Mouse (Mus musculus) ES-Bruce4 (cell line): ENCODE measurements around the gene Bcl9l. TPM values are rescaled to one million over a fixed set of nuclear protein-coding genes. Genes with fewer than 3 reads are reported as not detected.

ENCODE experiments used
- H3K27ac ChIP-seq: 2 replicates; pipeline ENCODE4 v1.5.1; 2012; ENCODE audit warnings: low read length, inconsistent platforms; ENCODE audit not compliant: insufficient read depth
- H3K27me3 ChIP-seq: 2 replicates; pipeline ENCODE4 v1.6.1; 2012; ENCODE audit warnings: mild to moderate bottlenecking, low read length, inconsistent platforms; ENCODE audit not compliant: control insufficient read depth, poor library complexity, insufficient read depth, severe bottlenecking
- H3K36me3 ChIP-seq: 2 replicates; pipeline ENCODE4 v1.6.1; 2012; ENCODE audit warnings: inconsistent platforms, mild to moderate bottlenecking, low read length, moderate library complexity; ENCODE audit not compliant: control insufficient read depth, poor library complexity, insufficient read depth, severe bottlenecking
- H3K4me1 ChIP-seq: one replicate; pipeline ENCODE4 v1.8.1; 2011; ENCODE audit warnings: low read length; ENCODE audit not compliant: control insufficient read depth, insufficient read depth
- H3K4me3 ChIP-seq: 2 replicates; pipeline ENCODE4 v1.5.1; 2011; ENCODE audit warnings: low read depth, mild to moderate bottlenecking, low read length
- H3K9ac ChIP-seq: 2 replicates; pipeline ENCODE4 v1.6.1; 2012; ENCODE audit warnings: low read depth, mild to moderate bottlenecking, inconsistent platforms; ENCODE audit not compliant: poor library complexity, severe bottlenecking
- H3K9me3 ChIP-seq: replicated peaks from 2 replicates; pipeline ENCODE4 v1.6.1; 2012; ENCODE audit warnings: mild to moderate bottlenecking, low read length, inconsistent platforms; ENCODE audit not compliant: control insufficient read depth, poor library complexity, insufficient read depth, severe bottlenecking
- CTCF ChIP-seq: IDR thresholded peaks from one replicate; pipeline ENCODE4 v1.8.1; 2011; ENCODE audit warnings: low read depth, low read length
- EP300 ChIP-seq: IDR thresholded peaks from 2 replicates; pipeline ENCODE4 v1.6.1; 2011; ENCODE audit warnings: low read depth, low read length; ENCODE audit not compliant: insufficient read depth
- POLR2A ChIP-seq: IDR thresholded peaks from one replicate; pipeline ENCODE4 v1.8.1; 2011; ENCODE audit warnings: low read length; ENCODE audit not compliant: insufficient read depth
- polyA plus RNA-seq: library from polyadenylated mRNA; stranded (reverse); fragments of >200 nt; gene quantifications from 2 replicates; pipeline ENCODE4 v1.2.4, GENCODE M21; 2011; ENCODE audit warnings: low read depth; ENCODE audit not compliant: missing spikeins, insufficient read depth, insufficient read length

Bcl9l gene
- polyA plus RNA-seq, 1 experiment, result 22.6 TPM

GRCm38 (mm10) chr9:44508721-44509486 lies 26.3 kb downstream of the Bcl9l start:
- H3K27ac ChIP-seq, result no peak overlapping the region

DNA sequence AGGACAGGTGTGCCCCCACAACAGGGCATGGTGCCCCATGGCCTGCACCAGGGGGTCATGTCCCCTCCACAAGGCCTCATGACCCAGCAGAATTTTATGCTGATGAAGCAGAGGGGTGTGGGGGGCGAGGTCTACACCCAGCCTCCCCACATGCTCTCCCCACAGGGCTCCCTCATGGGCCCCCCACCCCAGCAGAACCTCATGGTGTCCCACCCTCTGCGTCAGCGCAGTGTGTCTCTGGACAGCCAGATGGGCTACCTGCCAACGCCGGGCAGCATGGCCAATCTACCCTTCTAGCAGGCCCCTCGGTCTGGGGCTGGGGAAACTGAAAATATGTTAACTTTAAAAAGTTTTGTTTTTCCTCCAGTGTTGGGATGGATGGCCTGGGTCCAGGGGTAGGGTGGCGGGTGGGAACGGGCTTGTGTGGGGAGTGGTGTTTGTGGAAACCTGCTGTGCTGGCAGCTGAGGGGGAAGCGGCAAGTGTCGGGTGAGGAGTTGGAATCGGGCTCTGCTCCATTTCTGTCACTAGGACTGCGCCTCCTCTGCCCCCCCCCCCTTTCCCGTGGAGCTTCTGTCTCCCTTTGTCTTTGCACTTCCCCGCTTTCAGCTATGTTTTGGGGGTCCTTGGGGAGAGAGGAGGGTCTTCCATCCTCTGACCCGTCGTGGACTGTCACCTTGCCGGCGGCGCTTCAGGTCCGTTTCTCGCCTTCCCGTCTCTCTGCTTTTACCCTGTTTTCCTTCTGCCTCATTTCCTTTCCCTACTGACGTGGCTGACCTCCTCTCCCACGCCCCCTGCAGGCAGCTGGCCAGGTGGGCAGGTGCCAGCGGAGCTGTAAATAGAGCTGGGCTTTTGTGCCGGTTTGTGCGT lies 27.1 kb downstream of the Bcl9l start:
- H3K4me1 ChIP-seq, result no peaks in the 10 kb centered on the region
- H3K27me3 ChIP-seq, result no peaks in the 10 kb centered on the region
- no peak overlapping the region for H3K27ac ChIP-seq
- no peaks in the 10 kb centered on the region for H3K9me3 ChIP-seq
- H3K36me3 ChIP-seq, result no peaks in the 10 kb centered on the region
- peak overlapping the region; percentile 56 for H3K9ac ChIP-seq
- TF ChIP-seq POLR2A (no peak), EP300 (0 out of 2 replicates have a peak, but pooled peaks have one; percentile 38), CTCF (peak; percentile 92)
- peak overlapping the region; percentile 35 for H3K4me3 ChIP-seq

More at GRCm38 (mm10) chr9:44508721-44509486, 26.3 kb downstream of the Bcl9l start:
- Histone ChIP-seq H3K27me3 (no peaks in the 10 kb centered on the region), H3K4me1 (no peaks in the 10 kb centered on the region), H3K36me3 (no peaks in the 10 kb centered on the region), H3K9ac (no peak overlapping the region), H3K9me3 (no peaks in the 10 kb centered on the region), H3K4me3 (no peak overlapping the region)
- TF ChIP-seq POLR2A (no peak), CTCF (no peak), EP300 (no peak)

GRCm38 (mm10) chr9:44510355-44510871 lies 27.8 kb downstream of the Bcl9l start:
- no peak overlapping the region for H3K27ac ChIP-seq
- H3K36me3 ChIP-seq, result no peaks in the 10 kb centered on the region
- H3K27me3 ChIP-seq, result no peaks in the 10 kb centered on the region
- H3K9ac ChIP-seq, result peak overlapping the region; percentile 56; the same call in 1 of the 2 replicates
- peaks cover under 1% of the 10 kb centered on the region for H3K4me1 ChIP-seq
- H3K9me3 ChIP-seq, result no peaks in the 10 kb centered on the region
- no peak overlapping the region for H3K4me3 ChIP-seq
- TF ChIP-seq POLR2A (no peak), CTCF (no peak), EP300 (no peak)

GRCm38 (mm10) chr9:44510872-44511601 lies 28.4 kb downstream of the Bcl9l start:
- no peaks in the 10 kb centered on the region for H3K36me3 ChIP-seq
- H3K4me3 ChIP-seq, result no peak overlapping the region
- H3K9ac ChIP-seq, result no peak overlapping the region
- H3K27ac ChIP-seq, result no peak overlapping the region
- TF ChIP-seq EP300 (no peak), CTCF (no peak), POLR2A (no peak)
- H3K4me1 ChIP-seq, result peaks cover 3% of the 10 kb centered on the region
- no peaks in the 10 kb centered on the region for H3K9me3 ChIP-seq
- H3K27me3 ChIP-seq, result no peaks in the 10 kb centered on the region

DNA sequence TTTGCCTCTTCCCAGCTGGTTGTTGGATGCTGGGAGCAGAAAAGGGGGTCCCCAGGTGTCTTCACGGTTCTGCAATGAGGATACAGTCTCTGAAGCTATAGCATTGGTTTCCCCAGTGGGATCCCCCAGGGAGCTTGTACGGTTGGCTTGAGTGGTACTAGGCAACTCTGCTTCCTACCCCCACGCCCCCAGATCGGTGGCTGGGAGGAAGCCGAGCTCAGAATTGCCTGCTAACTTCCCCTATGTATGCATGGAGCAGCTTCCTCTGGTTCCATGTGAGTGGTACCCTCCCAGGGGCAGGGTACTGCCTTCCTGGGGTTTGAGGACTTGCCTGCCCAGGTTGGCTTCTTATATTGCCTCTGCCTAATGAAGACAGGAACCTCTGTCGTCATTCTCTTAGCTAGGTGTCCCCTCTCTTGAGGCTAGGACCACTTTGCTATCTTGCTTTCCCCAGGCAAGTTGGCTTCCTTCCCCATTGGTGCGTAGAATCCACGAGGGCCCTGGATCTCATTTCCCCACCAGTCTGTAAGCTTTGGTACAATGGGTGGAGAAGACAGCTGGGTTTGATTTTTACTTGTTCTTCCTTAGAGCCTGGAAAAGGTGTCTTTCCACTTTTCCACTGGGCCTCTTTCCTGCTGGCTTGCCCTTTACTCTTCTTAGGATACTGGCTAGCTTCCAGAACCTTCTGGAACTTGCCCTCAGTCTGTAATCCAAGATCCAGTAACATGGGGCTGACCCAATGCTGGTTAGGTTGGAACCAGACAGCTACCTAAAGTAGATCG lies 29.5 kb downstream of the Bcl9l start:
- no peak for TF ChIP-seq CTCF
- TF ChIP-seq POLR2A, result no peak
- H3K36me3 ChIP-seq, result no peaks in the 10 kb centered on the region

More for the DNA sequence above, 29.5 kb downstream of the Bcl9l start:
- Histone ChIP-seq H3K9me3 (no peaks in the 10 kb centered on the region), H3K4me1 (peaks cover 3% of the 10 kb centered on the region), H3K27me3 (no peaks in the 10 kb centered on the region), H3K4me3 (no peak overlapping the region), H3K27ac (no peak overlapping the region), H3K9ac (no peak overlapping the region)
